Mouse (Mus musculus) forebrain, embryonic 11.5 days (tissue): Measurements from ENCODE around the gene Sapcd1. TPM values are rescaled to one million over a fixed set of nuclear protein-coding genes. Genes with fewer than 3 reads are reported as not detected.
"Not testable (repeated sequence)": the region's sequence is repeated elsewhere in the genome, so short reads cannot be mapped to it uniquely, and the experiment has no call there.

ENCODE experiments used
- ATAC-seq: fragments of 200-750 bp; cut with Nextera tagmentation; replicated peaks from 2 replicates; pipeline ENCODE4 v1.8.0; 2017; ENCODE audit warnings: moderate TSS enrichment; ENCODE audit not compliant: low FRiP score
- DNase-seq: peaks from one replicate; pipeline ENCODE4 v3.0.0-alpha.2; 2017; ENCODE audit warnings: low spot score
- H3K27ac ChIP-seq: fragments of 300-500 bp; sonication (generic); 2 replicates; pipeline ENCODE4 v1.5.1; 2014; ENCODE audit warnings: low read depth, low read length
- H3K27me3 ChIP-seq: fragments of 300-500 bp; sonication (generic); 2 replicates; pipeline ENCODE4 v1.6.1; 2014; ENCODE audit warnings: mild to moderate bottlenecking, low read length, mixed read lengths; ENCODE audit not compliant: control insufficient read depth, insufficient read depth
- H3K36me3 ChIP-seq: fragments of 300-500 bp; sonication (generic); 2 replicates; pipeline ENCODE4 v1.6.1; 2014; ENCODE audit warnings: mild to moderate bottlenecking, low read length, moderate library complexity, mixed read lengths; ENCODE audit not compliant: control insufficient read depth, insufficient read depth
- H3K4me1 ChIP-seq: fragments of 300-500 bp; sonication (generic); replicated peaks from 2 replicates; pipeline ENCODE4 v1.6.1; 2014; ENCODE audit warnings: low read length, mixed read lengths; ENCODE audit not compliant: control insufficient read depth, insufficient read depth
- H3K4me2 ChIP-seq: fragments of 300-500 bp; sonication (generic); 2 replicates; pipeline ENCODE4 v1.6.1; 2014; ENCODE audit warnings: low read depth, mild to moderate bottlenecking, low read length, moderate library complexity, mixed read lengths; ENCODE audit not compliant: severe bottlenecking
- H3K4me3 ChIP-seq: fragments of 300-500 bp; sonication (generic); 2 replicates; pipeline ENCODE4 v1.5.1; 2014; ENCODE audit warnings: low read depth, low read length
- H3K9ac ChIP-seq: fragments of 300-500 bp; sonication (generic); 2 replicates; pipeline ENCODE4 v1.6.1; 2014; ENCODE audit warnings: low read length
- H3K9me3 ChIP-seq: fragments of 300-500 bp; sonication (generic); 2 replicates; pipeline ENCODE4 v1.6.1; 2016; ENCODE audit warnings: low read length, mixed read lengths; ENCODE audit not compliant: control insufficient read depth
- WGBS: fragments of 180-500 bp; shearing (Covaris S2); extraction: QIAGEN DNeasy Blood & Tissue Kit; methylation state at CpG from one replicate; pipeline ENCODE4 v1.1.7; 2014; 5-methylcytosine and 5-hydroxymethylcytosine counted together
- polyA plus RNA-seq: library from polyadenylated mRNA; unstranded; fragments of >200 nt; fragmentation: Nextera tagmentation; extraction: Ambion mirVana; gene quantifications from 2 replicates; pipeline ENCODE4 v1.2.1, GENCODE M21; 2014

The Sapcd1 gene
- polyA plus RNA-seq, 1 experiment from 2014 or later, result 4.1 TPM

DNA sequence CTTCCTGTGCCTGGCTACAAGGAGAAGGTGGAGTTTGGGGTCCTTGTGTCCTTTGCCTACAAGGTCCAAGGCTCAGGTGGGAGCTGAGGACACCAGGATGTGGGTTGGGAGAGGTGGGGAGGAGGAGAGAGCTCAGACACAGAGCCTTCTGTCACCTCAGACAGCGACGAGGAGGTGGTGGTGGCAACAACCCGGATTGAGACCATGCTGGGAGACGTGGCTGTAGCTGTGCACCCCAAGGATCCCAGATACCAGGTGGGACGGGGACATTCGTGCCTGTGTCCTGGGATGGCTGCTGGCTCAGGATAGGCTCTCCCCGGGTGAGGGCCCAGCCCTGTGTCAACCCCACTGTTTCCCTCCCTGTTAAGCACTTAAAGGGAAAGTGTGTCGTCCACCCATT, 16.4 kb downstream of the Sapcd1 start:
- WGBS, result 92% methylated on average over 8 of the region's 8 CpGs
- Histone ChIP-seq H3K9ac (no peak overlapping the region), H3K4me1 (no peaks in the 10 kb centered on the region), H3K4me3 (no peak overlapping the region), H3K9me3 (no peaks in the 10 kb centered on the region), H3K4me2 (no peak overlapping the region), H3K27me3 (no peaks in the 10 kb centered on the region), H3K36me3 (peaks cover 32% of the 10 kb centered on the region), H3K27ac (no peak overlapping the region)
- no peak for ATAC-seq
- no peak for DNase-seq

- ATAC-seq (no peak), DNase-seq (no peak)
- Histone ChIP-seq H3K27ac (no peak overlapping the region), H3K36me3 (peaks cover 32% of the 10 kb centered on the region), H3K4me3 (no peak overlapping the region), H3K9me3 (no peaks in the 10 kb centered on the region), H3K4me1 (no peaks in the 10 kb centered on the region), H3K27me3 (no peaks in the 10 kb centered on the region), H3K9ac (no peak overlapping the region), H3K4me2 (no peak overlapping the region)
- 86% methylated on average over 7 of the region's 7 CpGs for WGBS
These were observed 18.2 kb downstream of the Sapcd1 start for GRCm38 (mm10) chr17:35009586-35009985.

DNA sequence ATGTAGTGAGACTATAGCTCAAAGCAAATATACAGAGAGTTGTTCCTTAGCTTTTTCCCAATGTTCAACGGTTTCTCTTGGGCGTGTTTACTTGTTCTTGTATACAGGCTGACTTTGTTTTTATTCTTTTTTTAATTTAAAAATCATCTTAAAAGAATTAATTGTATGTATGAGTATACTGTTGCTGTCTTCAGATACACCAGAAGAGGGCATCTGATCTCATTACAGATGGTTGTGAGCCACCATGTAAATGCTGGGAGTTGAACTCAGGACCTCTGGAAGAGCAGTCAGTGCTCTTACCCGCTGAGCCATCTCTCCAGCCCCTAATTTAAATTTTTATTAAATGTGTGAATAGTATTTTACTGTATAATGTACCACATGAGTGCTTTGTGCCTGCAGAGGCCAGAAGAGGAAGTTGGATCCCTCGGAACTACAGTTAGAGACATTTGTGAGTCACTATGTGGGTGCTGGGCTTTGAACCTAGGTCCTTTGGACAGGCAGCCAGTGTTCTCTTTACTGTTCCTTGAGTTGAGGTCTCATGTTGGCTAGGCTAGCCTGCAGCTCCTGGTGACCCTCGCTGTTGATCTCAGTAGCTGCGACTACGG, 20.3 kb downstream of the Sapcd1 start:
- Histone ChIP-seq H3K4me3 (no peak overlapping the region), H3K9ac (no peak overlapping the region), H3K4me2 (no peak overlapping the region), H3K4me1 (peaks cover 8% of the 10 kb centered on the region; the same call in 1 of the 2 replicates), H3K27me3 (no peaks in the 10 kb centered on the region), H3K27ac (no peak overlapping the region), H3K36me3 (peaks cover 25% of the 10 kb centered on the region), H3K9me3 (no peaks in the 10 kb centered on the region)
- DNase-seq, result no peak
- no peak for ATAC-seq
- WGBS, result 99% methylated on average over 7 of the region's 7 CpGs

- WGBS, result 99% methylated on average over 4 of the region's 5 CpGs
- H3K27me3 ChIP-seq, DNase-seq, ATAC-seq, H3K27ac ChIP-seq, H3K4me3 ChIP-seq, H3K9me3 ChIP-seq, H3K9ac ChIP-seq, H3K4me2 ChIP-seq: not testable (repeated sequence)
- H3K36me3 ChIP-seq, result peaks cover 23% of the 10 kb centered on the region
- peaks cover 13% of the 10 kb centered on the region; the same call in 1 of the 2 replicates for H3K4me1 ChIP-seq
These were observed 21.9 kb downstream of the Sapcd1 start for GRCm38 (mm10) chr17:35005902-35006301.

- H3K9me3 ChIP-seq, result no peaks in the 10 kb centered on the region
- no peak for ATAC-seq
- H3K36me3 ChIP-seq, result peaks cover 17% of the 10 kb centered on the region
- no peak overlapping the region for H3K4me2 ChIP-seq
- no peak overlapping the region for H3K9ac ChIP-seq
- no peak overlapping the region for H3K27ac ChIP-seq
- H3K4me1 ChIP-seq, result peaks cover 13% of the 10 kb centered on the region; the same call in 1 of the 2 replicates
- H3K27me3 ChIP-seq, result no peaks in the 10 kb centered on the region
- no peak for DNase-seq
- 91% methylated on average over 10 of the region's 10 CpGs for WGBS
- no peak overlapping the region for H3K4me3 ChIP-seq
These were observed 22.7 kb downstream of the Sapcd1 start for GRCm38 (mm10) chr17:35005158-35005557.

DNA sequence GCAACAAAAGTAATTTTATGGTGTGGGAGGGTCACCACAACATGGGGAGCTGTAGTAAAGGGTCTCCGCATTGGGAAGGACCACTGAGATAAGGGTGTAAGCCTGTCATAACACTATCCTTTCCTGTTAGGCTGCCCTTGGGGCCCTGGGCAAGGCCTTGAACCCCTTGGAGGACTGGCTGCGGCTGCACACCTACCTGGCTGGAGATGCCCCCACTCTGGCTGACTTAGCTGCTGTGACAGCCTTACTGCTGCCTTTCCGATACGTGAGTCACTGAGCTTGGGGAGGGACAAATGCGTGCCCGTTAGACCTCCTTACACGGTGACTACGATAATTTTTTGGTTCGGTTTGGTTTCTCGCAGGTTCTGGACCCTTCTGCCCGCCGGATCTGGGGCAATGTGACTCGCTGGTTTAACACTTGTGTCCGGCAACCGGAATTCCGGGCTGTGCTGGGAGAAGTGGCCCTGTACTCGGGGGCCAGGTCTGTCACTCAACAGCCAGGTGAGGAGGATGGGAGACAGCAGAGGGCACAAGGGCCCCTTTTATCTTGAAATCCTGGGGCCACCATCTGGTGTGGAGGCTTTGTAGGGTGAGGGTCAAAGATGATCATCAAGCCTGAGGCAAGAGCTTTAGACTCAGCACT, 23.6 kb downstream of the Sapcd1 start:
- no peaks in the 10 kb centered on the region for H3K9me3 ChIP-seq
- H3K4me2 ChIP-seq, result no peak overlapping the region
- WGBS, result 97% methylated on average over 17 of the region's 17 CpGs
- no peak overlapping the region for H3K4me3 ChIP-seq
- peaks cover 17% of the 10 kb centered on the region; the same call in 1 of the 2 replicates for H3K4me1 ChIP-seq
- H3K9ac ChIP-seq, result no peak overlapping the region
- DNase-seq (no peak), ATAC-seq (no peak)
- no peaks in the 10 kb centered on the region for H3K27me3 ChIP-seq
- peaks cover 17% of the 10 kb centered on the region for H3K36me3 ChIP-seq
- H3K27ac ChIP-seq, result no peak overlapping the region

- peaks cover 17% of the 10 kb centered on the region; the same call in 1 of the 2 replicates for H3K4me1 ChIP-seq
- WGBS, result 80% methylated on average over 9 of the region's 9 CpGs
- H3K9ac ChIP-seq, result peak overlapping the region; percentile 84
These were observed 24.6 kb downstream of the Sapcd1 start for GRCm38 (mm10) chr17:35003022-35003838.

GRCm38 (mm10) chr17:35002153-35002865, 25.5 kb downstream of the Sapcd1 start:
- 14% methylated on average over 12 of the region's 12 CpGs for WGBS
- H3K4me3 ChIP-seq, result peak overlapping the region; percentile 62
- H3K36me3 ChIP-seq, result peaks cover 21% of the 10 kb centered on the region
- peak overlapping the region; percentile 99 for H3K4me2 ChIP-seq
- no peaks in the 10 kb centered on the region for H3K9me3 ChIP-seq
- no peaks in the 10 kb centered on the region for H3K27me3 ChIP-seq
- DNase-seq, result no peak
- peak overlapping the region; percentile 84 for H3K9ac ChIP-seq
- peaks cover 19% of the 10 kb centered on the region; the same call in 1 of the 2 replicates for H3K4me1 ChIP-seq
- H3K27ac ChIP-seq, result no peak overlapping the region
- no peak for ATAC-seq

More at GRCm38 (mm10) chr17:35003022-35003838, 24.6 kb downstream of the Sapcd1 start:
- Histone ChIP-seq H3K27ac (no peak overlapping the region), H3K9me3 (no peaks in the 10 kb centered on the region), H3K4me2 (peak overlapping the region; percentile 99; the same call in 1 of the 2 replicates), H3K4me3 (peak overlapping the region; percentile 62), H3K36me3 (peaks cover 18% of the 10 kb centered on the region), H3K27me3 (no peaks in the 10 kb centered on the region)
- DNase-seq (no peak), ATAC-seq (no peak)
